Mouse (Mus musculus) neural tube, embryonic 15.5 days (tissue): ENCODE results near the gene A730061H03Rik. TPM values are rescaled to one million over a fixed set of nuclear protein-coding genes. Genes with fewer than 3 reads are reported as not detected.
A peak's percentile ranks its signal among the peaks of the same experiment; 100 is the strongest.

Experiments
- ATAC-seq: fragments of 200-750 bp; cut with Nextera tagmentation; 2 replicates; pipeline ENCODE4 v1.8.0; 2017; ENCODE audit warnings: mild to moderate bottlenecking, moderate TSS enrichment, moderate library complexity; ENCODE audit not compliant: low FRiP score
- H3K27ac ChIP-seq: fragments of 300-500 bp; sonication (generic); replicated peaks from 2 replicates; pipeline ENCODE4 v1.5.1; 2015; ENCODE audit warnings: mild to moderate bottlenecking, inconsistent platforms
- H3K27me3 ChIP-seq: fragments of 300-500 bp; sonication (generic); replicated peaks from 2 replicates; pipeline ENCODE4 v1.6.1; 2015; ENCODE audit warnings: inconsistent platforms
- H3K36me3 ChIP-seq: fragments of 300-500 bp; sonication (generic); 2 replicates; pipeline ENCODE4 v1.6.1; 2015; ENCODE audit warnings: inconsistent platforms
- H3K4me1 ChIP-seq: fragments of 300-500 bp; sonication (generic); 2 replicates; pipeline ENCODE4 v1.6.1; 2015; ENCODE audit warnings: inconsistent platforms
- H3K4me2 ChIP-seq: fragments of 300-500 bp; sonication (generic); 2 replicates; pipeline ENCODE4 v1.6.1; 2015; ENCODE audit warnings: inconsistent platforms, mild to moderate bottlenecking, moderate library complexity
- H3K4me3 ChIP-seq: fragments of 300-500 bp; sonication (generic); replicated peaks from 2 replicates; pipeline ENCODE4 v1.5.1; 2015; ENCODE audit warnings: mild to moderate bottlenecking, inconsistent platforms
- H3K9ac ChIP-seq: fragments of 300-500 bp; sonication (generic); replicated peaks from 2 replicates; pipeline ENCODE4 v1.6.1; 2015; ENCODE audit warnings: mild to moderate bottlenecking, inconsistent platforms
- H3K9me3 ChIP-seq: fragments of 300-500 bp; sonication (generic); replicated peaks from 2 replicates; pipeline ENCODE4 v1.6.1; 2016; ENCODE audit warnings: inconsistent platforms
- WGBS: fragments of 180-500 bp; shearing (Covaris S2); methylation state at CpG from one replicate; pipeline ENCODE4 v1.1.7; 2015; ENCODE audit warnings: mixed read lengths; 5-methylcytosine and 5-hydroxymethylcytosine counted together
- polyA plus RNA-seq: library from polyadenylated mRNA; unstranded; fragments of >200 nt; fragmentation: Nextera tagmentation; extraction: Ambion mirVana; gene quantifications from 2 replicates; pipeline ENCODE4 v1.2.1, GENCODE M21; 2015

A730061H03Rik gene
- polyA plus RNA-seq, 1 experiment from 2014 or later: 0.75 TPM

- peaks cover 5% of the 10 kb centered on the region for H3K36me3 ChIP-seq
- no peaks in the 10 kb centered on the region for H3K27me3 ChIP-seq
- no peak overlapping the region for H3K27ac ChIP-seq
- no peaks in the 10 kb centered on the region for H3K9me3 ChIP-seq
- WGBS: 62% methylated on average over 6 of the region's 6 CpGs
- no peak for ATAC-seq
- peaks cover 25% of the 10 kb centered on the region for H3K4me1 ChIP-seq
- peak overlapping the region; percentile 70 for H3K9ac ChIP-seq
- peak overlapping the region; percentile 63 for H3K4me3 ChIP-seq
- peak overlapping the region; percentile 86 for H3K4me2 ChIP-seq
These were observed 1.3 kb downstream of the A730061H03Rik start for GRCm38 (mm10) chr14:55558740-55559448.

GRCm38 (mm10) chr14:55557587-55557986 lies 2.6 kb downstream of the A730061H03Rik start:
- 92% methylated on average over 3 of the region's 3 CpGs for WGBS

GRCm38 (mm10) chr14:55557003-55557402 lies 3.2 kb downstream of the A730061H03Rik start:
- H3K9me3 ChIP-seq: no peaks in the 10 kb centered on the region
- H3K27me3 ChIP-seq: no peaks in the 10 kb centered on the region
- H3K9ac ChIP-seq: no peak overlapping the region
- no peak overlapping the region for H3K27ac ChIP-seq
- H3K36me3 ChIP-seq: no peaks in the 10 kb centered on the region
- WGBS: 28% methylated on average over 5 of the region's 5 CpGs
- H3K4me1 ChIP-seq: peaks cover 15% of the 10 kb centered on the region
- H3K4me3 ChIP-seq: no peak overlapping the region
- H3K4me2 ChIP-seq: no peak overlapping the region
- ATAC-seq: no peak

More at GRCm38 (mm10) chr14:55557587-55557986, 2.6 kb downstream of the A730061H03Rik start:
- no peak for ATAC-seq
- Histone ChIP-seq H3K36me3 (no peaks in the 10 kb centered on the region), H3K27me3 (no peaks in the 10 kb centered on the region), H3K9ac (no peak overlapping the region), H3K9me3 (no peaks in the 10 kb centered on the region), H3K27ac (no peak overlapping the region), H3K4me2 (no peak overlapping the region), H3K4me3 (no peak overlapping the region), H3K4me1 (peaks cover 21% of the 10 kb centered on the region)

GRCm38 (mm10) chr14:55555788-55556187 lies 4.4 kb downstream of the A730061H03Rik start:
- no peak overlapping the region for H3K4me2 ChIP-seq
- H3K9me3 ChIP-seq: no peaks in the 10 kb centered on the region
- H3K27ac ChIP-seq: no peak overlapping the region
- no peaks in the 10 kb centered on the region for H3K27me3 ChIP-seq
- no peak for ATAC-seq
- H3K9ac ChIP-seq: no peak overlapping the region
- WGBS: 89% methylated on average over 3 of the region's 3 CpGs
- H3K4me3 ChIP-seq: no peak overlapping the region
- peaks cover 3% of the 10 kb centered on the region for H3K4me1 ChIP-seq
- H3K36me3 ChIP-seq: no peaks in the 10 kb centered on the region

GRCm38 (mm10) chr14:55554635-55555034 lies 5.6 kb downstream of the A730061H03Rik start:
- no peaks in the 10 kb centered on the region for H3K9me3 ChIP-seq
- no peak overlapping the region for H3K27ac ChIP-seq
- no peaks in the 10 kb centered on the region; the same call in 1 of the 2 replicates for H3K36me3 ChIP-seq
- H3K27me3 ChIP-seq: no peaks in the 10 kb centered on the region
- ATAC-seq: no peak
- no peak overlapping the region for H3K9ac ChIP-seq
- no peak overlapping the region for H3K4me2 ChIP-seq
- peaks cover 3% of the 10 kb centered on the region for H3K4me1 ChIP-seq
- no peak overlapping the region for H3K4me3 ChIP-seq

- Histone ChIP-seq H3K4me2 (no peak overlapping the region), H3K4me3 (no peak overlapping the region), H3K9ac (no peak overlapping the region), H3K4me1 (no peaks in the 10 kb centered on the region), H3K27ac (no peak overlapping the region), H3K9me3 (no peaks in the 10 kb centered on the region), H3K36me3 (peaks cover 24% of the 10 kb centered on the region), H3K27me3 (no peaks in the 10 kb centered on the region)
- WGBS: 96% methylated on average over 8 of the region's 8 CpGs
- no peak for ATAC-seq
These were observed 8.4 kb downstream of the A730061H03Rik start for GRCm38 (mm10) chr14:55551794-55552193.

- H3K4me1 ChIP-seq: no peaks in the 10 kb centered on the region
- ATAC-seq: no peak
- no peak overlapping the region for H3K4me3 ChIP-seq
- H3K27me3 ChIP-seq: no peaks in the 10 kb centered on the region
- H3K27ac ChIP-seq: no peak overlapping the region
- no peak overlapping the region for H3K9ac ChIP-seq
- H3K36me3 ChIP-seq: peaks cover 24% of the 10 kb centered on the region
- no peaks in the 10 kb centered on the region for H3K9me3 ChIP-seq
- no peak overlapping the region for H3K4me2 ChIP-seq
- WGBS: 58% methylated on average over 5 of the region's 5 CpGs
These were observed 8.9 kb downstream of the A730061H03Rik start for GRCm38 (mm10) chr14:55551347-55551746.

- WGBS: 83% methylated on average over 6 of the region's 6 CpGs
These were observed 10.0 kb downstream of the A730061H03Rik start for GRCm38 (mm10) chr14:55550191-55550590.

GRCm38 (mm10) chr14:55544334-55544733 lies 15.9 kb downstream of the A730061H03Rik start:
- H3K27ac ChIP-seq: no peak overlapping the region
- no peaks in the 10 kb centered on the region for H3K27me3 ChIP-seq
- ATAC-seq: no peak
- H3K36me3 ChIP-seq: peaks cover 45% of the 10 kb centered on the region
- H3K4me2 ChIP-seq: no peak overlapping the region
- H3K9ac ChIP-seq: no peak overlapping the region
- H3K4me1 ChIP-seq: peaks cover 32% of the 10 kb centered on the region
- no peaks in the 10 kb centered on the region for H3K9me3 ChIP-seq
- H3K4me3 ChIP-seq: no peak overlapping the region
- WGBS: 60% methylated on average over 9 of the region's 9 CpGs

More at GRCm38 (mm10) chr14:55550191-55550590, 10.0 kb downstream of the A730061H03Rik start:
- no peak for ATAC-seq
- peaks cover 28% of the 10 kb centered on the region for H3K36me3 ChIP-seq
- no peaks in the 10 kb centered on the region for H3K27me3 ChIP-seq
- no peaks in the 10 kb centered on the region for H3K9me3 ChIP-seq
- H3K9ac ChIP-seq: no peak overlapping the region
- H3K27ac ChIP-seq: no peak overlapping the region
- no peak overlapping the region for H3K4me3 ChIP-seq
- H3K4me1 ChIP-seq: no peaks in the 10 kb centered on the region
- H3K4me2 ChIP-seq: no peak overlapping the region

- Histone ChIP-seq H3K4me2 (no peak overlapping the region), H3K4me3 (no peak overlapping the region), H3K9ac (no peak overlapping the region), H3K36me3 (peaks cover 25% of the 10 kb centered on the region), H3K4me1 (peaks cover 32% of the 10 kb centered on the region), H3K9me3 (no peaks in the 10 kb centered on the region), H3K27me3 (0 out of 2 replicates have a peak, but pooled peaks cover under 1% of the 10 kb centered on the region), H3K27ac (no peak overlapping the region)
- no peak for ATAC-seq
- WGBS: 98% methylated on average over 12 of the region's 12 CpGs
These were observed 17.9 kb downstream of the A730061H03Rik start for GRCm38 (mm10) chr14:55542268-55542667.

- ATAC-seq: peak; percentile 62
- H3K36me3 ChIP-seq: peaks cover 22% of the 10 kb centered on the region
- H3K4me2 ChIP-seq: peak overlapping the region; percentile 80
- H3K9ac ChIP-seq: peak overlapping the region; percentile 76
- H3K4me1 ChIP-seq: peaks cover 32% of the 10 kb centered on the region
- H3K27ac ChIP-seq: peak overlapping the region; percentile 93
- 7% methylated on average over 10 of the region's 10 CpGs for WGBS
- H3K4me3 ChIP-seq: peak overlapping the region; percentile 59
- H3K27me3 ChIP-seq: 0 out of 2 replicates have a peak, but pooled peaks cover 2% of the 10 kb centered on the region
- no peaks in the 10 kb centered on the region for H3K9me3 ChIP-seq
These were observed 19.4 kb downstream of the A730061H03Rik start for GRCm38 (mm10) chr14:55540787-55541321.
